Mouse (Mus musculus): ENCODE results near the gene Pagr1b.

Gene Pagr1b

GRCm38 (mm10) chr7:126996449-126996848, 19.8 kb downstream of the Pagr1b start:
- no peak for DNase-seq (ENCODE audit: low spot score)

- no peak for DNase-seq (ENCODE audit: low spot score)
These were observed 27.5 kb downstream of the Pagr1b start for GRCm38 (mm10) chr7:126988816-126989215.

- no peak for DNase-seq (ENCODE audit: low spot score)
These were observed 30.0 kb downstream of the Pagr1b start for GRCm38 (mm10) chr7:126986319-126986718.

GRCm38 (mm10) chr7:126984667-126985444, 31.4 kb downstream of the Pagr1b start:
- DNase-seq (ENCODE audit: low spot score): no peak

GRCm38 (mm10) chr7:126983113-126983512, 33.2 kb downstream of the Pagr1b start:
- no peak for DNase-seq (ENCODE audit: low spot score)

- DNase-seq (ENCODE audit: low spot score): peak; percentile 42
These were observed 34.2 kb downstream of the Pagr1b start for GRCm38 (mm10) chr7:126982054-126982453.

- DNase-seq (ENCODE audit: low spot score): no peak
These were observed 34.7 kb downstream of the Pagr1b start for GRCm38 (mm10) chr7:126981601-126982000.

- no peak for DNase-seq (ENCODE audit: low spot score)
These were observed 37.4 kb downstream of the Pagr1b start for GRCm38 (mm10) chr7:126978841-126979240.

GRCm38 (mm10) chr7:126976878-126977459, 39.3 kb downstream of the Pagr1b start:
- no peak for DNase-seq (ENCODE audit: low spot score)

GRCm38 (mm10) chr7:126975950-126976866, 40.1 kb downstream of the Pagr1b start, which contains the start of gene Cdiptos:
Gene Cdiptos, minus strand, starts transcription at chr7:126976098.
- DNase-seq (ENCODE audit: low spot score): peak; percentile 92

GRCm38 (mm10) chr7:126975893-126975949, 40.6 kb downstream of the Pagr1b start, which contains the start of gene Cdipt:
Gene Cdipt, plus strand, starts transcription at chr7:126975914.
- DNase-seq (ENCODE audit: low spot score): no peak

- no peak for DNase-seq (ENCODE audit: low spot score)
These were observed 40.8 kb downstream of the Pagr1b start for GRCm38 (mm10) chr7:126975493-126975892.

- DNase-seq (ENCODE audit: low spot score): no peak
These were observed 48.9 kb downstream of the Pagr1b start for GRCm38 (mm10) chr7:126967361-126967760.

- no peak for DNase-seq (ENCODE audit: low spot score)
These were observed 50.7 kb downstream of the Pagr1b start for GRCm38 (mm10) chr7:126965568-126965967.

GRCm38 (mm10) chr7:126963548-126964286, 52.6 kb downstream of the Pagr1b start:
- DNase-seq (ENCODE audit: low spot score): peak; percentile 20

- DNase-seq (ENCODE audit: low spot score): no peak
These were observed 54.3 kb downstream of the Pagr1b start for GRCm38 (mm10) chr7:126961965-126962364.

GRCm38 (mm10) chr7:126961095-126961494, 55.2 kb downstream of the Pagr1b start:
- no peak for DNase-seq (ENCODE audit: low spot score)

- no peak for DNase-seq (ENCODE audit: low spot score)
These were observed 56.5 kb downstream of the Pagr1b start for GRCm38 (mm10) chr7:126959780-126960179.

GRCm38 (mm10) chr7:126955125-126955524, 61.2 kb downstream of the Pagr1b start:
- no peak for DNase-seq (ENCODE audit: low spot score)

- DNase-seq (ENCODE audit: low spot score): no peak
These were observed 63.6 kb downstream of the Pagr1b start for GRCm38 (mm10) chr7:126952646-126953045.

GRCm38 (mm10) chr7:126951741-126952140, 64.5 kb downstream of the Pagr1b start:
- no peak for DNase-seq (ENCODE audit: low spot score)

Measured in yolk sac, embryonic 10.5 days (tissue).